10 mouse cellular contexts compared by ENCODE assay signal in the genomic region with DNA sequence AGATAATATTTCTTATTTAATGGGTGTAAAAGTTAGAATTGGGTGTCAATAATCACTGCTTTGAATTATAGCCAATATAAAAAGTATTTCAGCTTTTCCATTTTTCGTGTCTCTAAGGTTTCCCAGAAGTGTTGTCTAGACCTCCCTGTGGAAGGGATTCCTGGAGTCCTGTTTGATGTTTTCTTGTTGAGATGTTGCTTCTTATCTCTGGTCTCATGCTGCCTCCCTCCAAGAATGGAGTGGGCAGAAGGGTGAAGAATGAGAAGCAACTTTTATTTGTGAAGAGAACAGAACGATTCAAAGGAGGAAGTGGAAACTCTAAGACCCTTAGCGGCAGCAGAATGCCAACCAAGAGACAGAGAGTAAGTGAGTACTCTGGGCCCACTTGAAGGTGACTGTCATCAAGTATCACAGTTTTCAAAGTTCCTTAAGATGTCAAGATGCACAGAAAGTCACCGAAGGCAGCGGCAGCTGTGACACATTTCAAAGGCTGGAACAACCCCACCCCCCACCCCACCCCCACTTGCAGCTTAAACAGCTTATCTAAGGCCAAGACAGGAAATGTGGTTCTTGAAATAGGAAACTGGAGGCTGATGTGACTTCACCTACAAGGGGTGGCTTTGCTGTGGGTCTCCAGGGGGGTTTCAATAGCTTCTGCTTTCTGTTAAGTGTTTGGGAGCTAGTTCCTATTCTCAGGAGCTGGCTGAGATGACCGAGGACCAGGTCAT.
DNase-seq lines count a peak whose midpoint lies in the region; ATAC-seq and TF ChIP-seq lines count a peak whose summit lies in the region.
"Had no signal": no experiment of that assay in that cellular context is flagged by ENCODE, and none has a peak within 500 bp of the region (broad histone marks: within the 10 kb centered on the region; RNA-seq: fewer than 3 reads in every experiment).

No protein-coding gene starts in this region.

- ATAC-seq in forebrain, embryonic 15.5 days (replicated peaks): no peak
- ATAC-seq: midbrain, embryonic 16.5 days had no signal

- peaks cover 6% of the 10 kb centered on the region for H3K4me1 ChIP-seq in olfactory bulb, adult 2 months (ENCODE audit: control insufficient read depth, insufficient read depth, low read length)
- H3K4me1 ChIP-seq in forebrain, embryonic 15.5 days: no peaks in the 10 kb centered on the region

- no peaks in the 10 kb centered on the region for H3K27me3 ChIP-seq in forebrain, embryonic 15.5 days

- no peak overlapping the region for H3K4me3 ChIP-seq in olfactory bulb, adult 2 months (ENCODE audit: insufficient read depth, low read depth, low read length)
- no peak overlapping the region for H3K4me3 ChIP-seq in forebrain, embryonic 15.5 days
- H3K4me3 ChIP-seq: erythroblast, embryonic 14.5 days had no signal

- DNase-seq in B cell, adult 2 months: peak; percentile 54 to 55
- peak; percentile 77 for DNase-seq in T-cell, adult 2 months (ENCODE audit: low spot score)
- DNase-seq in heart, postnatal 10 days: peak; percentile 7 to 14
- no peak for DNase-seq in ovary, adult 18-20 months (ENCODE audit: low spot score)
- no peak for DNase-seq in urinary bladder, postnatal 4 days (ENCODE audit: low spot score in 2 of 2)
- DNase-seq in adrenal gland, postnatal 36 days: no peak

- H3K27ac ChIP-seq in olfactory bulb, adult 2 months (ENCODE audit: insufficient read depth, low read depth, low read length): peak overlapping the region; percentile 77
- no peak overlapping the region for H3K27ac ChIP-seq in forebrain, embryonic 15.5 days (replicated peaks)

- TF ChIP-seq POLR2A in olfactory bulb, adult 2 months (IDR thresholded peaks at IDR 0.05; ENCODE audit: insufficient read depth, low read depth, low read length): no peak

- H3K36me3 ChIP-seq in forebrain, embryonic 15.5 days: no peaks in the 10 kb centered on the region

- no peaks in the 10 kb centered on the region for H3K9me3 ChIP-seq in forebrain, embryonic 15.5 days

- no peak for TF ChIP-seq CTCF in olfactory bulb, adult 2 months (IDR thresholded peaks at IDR 0.05; ENCODE audit: insufficient read depth, low read depth, low read length)

- intact Hi-C loops in heart, postnatal 10 days (cut with DNase I): no loop called here

- 43% methylated on average over 6 of the region's 6 CpGs for WGBS in olfactory bulb, adult 2 months
- 80% methylated on average over 6 of the region's 6 CpGs for WGBS in forebrain, embryonic 15.5 days

- H3K4me2 ChIP-seq in forebrain, embryonic 15.5 days (replicated peaks): no peak overlapping the region

- no peak overlapping the region for H3K9ac ChIP-seq in forebrain, embryonic 15.5 days (replicated peaks)

Comparison
In these comparisons a context has a peak if more than half of its experiments do, and no peak if none do; other contexts are left out.
1. DNase-seq: peak in B cell, adult 2 months (2 of 2), T-cell, adult 2 months (single experiment) and heart, postnatal 10 days (2 of 2); none in ovary, adult 18-20 months (single experiment), urinary bladder, postnatal 4 days (0 of 2) and adrenal gland, postnatal 36 days (0 of 2).